Mouse (Mus musculus) liver, embryonic 14.5 days (tissue): Measurements from ENCODE around the gene Prune2.

Experiments
- CTCF ChIP-seq: IDR thresholded peaks from 2 replicates; pipeline ENCODE4 v1.5.1; 2016; ENCODE audit warnings: antibody characterized with exemption, low read depth, control low read depth
- EP300 ChIP-seq: IDR thresholded peaks from 2 replicates; pipeline ENCODE4 v1.6.1; 2016; ENCODE audit warnings: antibody characterized with exemption, low read depth

GRCm38 (mm10) chr19:16934664-16935063 is 21.3 kb upstream of the Prune2 start:
- no peak for TF ChIP-seq CTCF
- no peak for TF ChIP-seq EP300
